Mouse (Mus musculus) heart, embryonic 12.5 days (tissue): ENCODE data around the gene Glt28d2. TPM values are rescaled to one million over a fixed set of nuclear protein-coding genes. Genes with fewer than 3 reads are reported as not detected.

Experiments
- ATAC-seq: fragments of 200-750 bp; cut with Nextera tagmentation; 2 replicates; pipeline ENCODE4 v1.8.0; 2017; ENCODE audit warnings: moderate TSS enrichment, moderate library complexity; ENCODE audit not compliant: insufficient number of reproducible peaks, low FRiP score
- H3K27ac ChIP-seq: fragments of 300-500 bp; sonication (generic); 2 replicates; pipeline ENCODE4 v1.5.1; 2016; ENCODE audit warnings: mild to moderate bottlenecking, moderate library complexity; ENCODE audit not compliant: poor library complexity, severe bottlenecking
- H3K27me3 ChIP-seq: fragments of 300-500 bp; sonication (generic); replicated peaks from 2 replicates; pipeline ENCODE4 v1.6.1; 2016; ENCODE audit warnings: mild to moderate bottlenecking, moderate library complexity
- H3K36me3 ChIP-seq: fragments of 300-500 bp; sonication (generic); 2 replicates; pipeline ENCODE4 v1.6.1; 2016; ENCODE audit warnings: mild to moderate bottlenecking, moderate library complexity
- H3K4me1 ChIP-seq: fragments of 300-500 bp; sonication (generic); replicated peaks from 2 replicates; pipeline ENCODE4 v1.6.1; 2016; ENCODE audit warnings: mild to moderate bottlenecking
- H3K4me2 ChIP-seq: fragments of 300-500 bp; sonication (generic); 2 replicates; pipeline ENCODE4 v1.6.1; 2016; ENCODE audit warnings: mild to moderate bottlenecking, moderate library complexity
- H3K4me3 ChIP-seq: fragments of 300-500 bp; sonication (generic); 2 replicates; pipeline ENCODE4 v1.5.1; 2016; ENCODE audit warnings: mild to moderate bottlenecking
- H3K9ac ChIP-seq: fragments of 300-500 bp; sonication (generic); 2 replicates; pipeline ENCODE4 v1.6.1; 2016; ENCODE audit warnings: mild to moderate bottlenecking, moderate library complexity
- H3K9me3 ChIP-seq: fragments of 300-500 bp; sonication (generic); replicated peaks from 2 replicates; pipeline ENCODE4 v1.6.1; 2016; ENCODE audit warnings: mild to moderate bottlenecking, moderate library complexity
- WGBS: fragments of 180-500 bp; shearing (Covaris S2); methylation state at CpG from one replicate; pipeline ENCODE4 v1.1.7; 2016; 5-methylcytosine and 5-hydroxymethylcytosine counted together
- polyA plus RNA-seq: library from polyadenylated mRNA; unstranded; fragments of >200 nt; fragmentation: Nextera tagmentation; extraction: Ambion mirVana; gene quantifications from 2 replicates; pipeline ENCODE4 v1.2.1, GENCODE M21; 2016

Gene Glt28d2
- polyA plus RNA-seq, 1 experiment from 2014 or later: 1.2 TPM

DNA sequence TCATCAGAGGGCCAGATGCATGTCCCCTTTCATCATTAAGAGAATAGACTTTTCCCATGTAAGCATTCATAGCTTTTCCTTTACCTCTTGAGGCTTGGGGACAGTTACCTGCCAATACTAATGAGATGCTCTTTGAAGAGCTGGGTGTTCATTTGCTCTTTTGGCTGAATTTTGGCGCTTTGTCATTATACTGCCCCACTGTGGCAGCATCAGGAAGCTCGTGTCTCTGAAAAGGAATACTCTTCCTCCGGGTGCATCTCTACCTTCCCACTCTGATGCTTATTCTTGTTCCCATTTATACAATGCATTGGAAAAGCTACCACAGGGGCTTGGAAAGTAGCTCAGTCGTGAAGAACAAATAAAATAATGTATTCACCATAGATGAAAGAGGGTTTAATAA, 30.3 kb upstream of the Glt28d2 start:
- WGBS: 13% methylated on average over 4 of the region's 4 CpGs
- no peak for ATAC-seq
- no peaks in the 10 kb centered on the region for H3K9me3 ChIP-seq

GRCm38 (mm10) chr3:85914806-85915205, 27.5 kb upstream of the Glt28d2 start:
- Histone ChIP-seq H3K4me3 (no peak overlapping the region), H3K4me1 (no peaks in the 10 kb centered on the region), H3K9ac (no peak overlapping the region), H3K4me2 (no peak overlapping the region), H3K27me3 (no peaks in the 10 kb centered on the region), H3K9me3 (no peaks in the 10 kb centered on the region), H3K27ac (no peak overlapping the region), H3K36me3 (no peaks in the 10 kb centered on the region)
- WGBS: 85% methylated on average over 6 of the region's 6 CpGs
- ATAC-seq: no peak

More for the DNA sequence above, 30.3 kb upstream of the Glt28d2 start:
- H3K27me3 ChIP-seq: no peaks in the 10 kb centered on the region
- H3K4me2 ChIP-seq: no peak overlapping the region
- no peak overlapping the region for H3K4me3 ChIP-seq
- no peak overlapping the region for H3K27ac ChIP-seq
- H3K4me1 ChIP-seq: no peaks in the 10 kb centered on the region
- H3K36me3 ChIP-seq: no peaks in the 10 kb centered on the region
- no peak overlapping the region for H3K9ac ChIP-seq

GRCm38 (mm10) chr3:85907136-85907535, 19.8 kb upstream of the Glt28d2 start:
- Histone ChIP-seq H3K4me3 (no peak overlapping the region), H3K4me1 (no peaks in the 10 kb centered on the region), H3K9me3 (peaks cover 2% of the 10 kb centered on the region; the same call in 1 of the 2 replicates), H3K9ac (no peak overlapping the region), H3K4me2 (no peak overlapping the region), H3K27ac (no peak overlapping the region), H3K27me3 (no peaks in the 10 kb centered on the region), H3K36me3 (no peaks in the 10 kb centered on the region)
- WGBS: 77% methylated on average over 7 of the region's 7 CpGs
- no peak for ATAC-seq

- Histone ChIP-seq H3K9me3 (peaks cover 2% of the 10 kb centered on the region; the same call in 1 of the 2 replicates), H3K4me1 (no peaks in the 10 kb centered on the region), H3K27me3 (no peaks in the 10 kb centered on the region), H3K36me3 (no peaks in the 10 kb centered on the region), H3K9ac (no peak overlapping the region), H3K4me3 (no peak overlapping the region), H3K4me2 (no peak overlapping the region), H3K27ac (no peak overlapping the region)
- no peak for ATAC-seq
Measured at GRCm38 (mm10) chr3:85904371-85904770, 17.1 kb upstream of the Glt28d2 start.

- 80% methylated on average over 5 of the region's 5 CpGs for WGBS
Measured at GRCm38 (mm10) chr3:85895020-85895419, 7.7 kb upstream of the Glt28d2 start.

GRCm38 (mm10) chr3:85891571-85891970, 4.3 kb upstream of the Glt28d2 start:
- no peak for ATAC-seq
- no peak overlapping the region for H3K27ac ChIP-seq
- no peaks in the 10 kb centered on the region for H3K36me3 ChIP-seq
- peaks cover 9% of the 10 kb centered on the region; the same call in 1 of the 2 replicates for H3K4me1 ChIP-seq
- H3K4me3 ChIP-seq: no peak overlapping the region
- no peak overlapping the region for H3K4me2 ChIP-seq
- H3K9me3 ChIP-seq: no peaks in the 10 kb centered on the region
- H3K9ac ChIP-seq: no peak overlapping the region
- 63% methylated on average over 1 of the region's 1 CpGs for WGBS
- no peaks in the 10 kb centered on the region for H3K27me3 ChIP-seq

More at GRCm38 (mm10) chr3:85895020-85895419, 7.7 kb upstream of the Glt28d2 start:
- H3K36me3 ChIP-seq: no peaks in the 10 kb centered on the region
- H3K9ac ChIP-seq: no peak overlapping the region
- no peaks in the 10 kb centered on the region for H3K9me3 ChIP-seq
- H3K4me2 ChIP-seq: no peak overlapping the region
- ATAC-seq: no peak
- no peaks in the 10 kb centered on the region for H3K27me3 ChIP-seq
- no peaks in the 10 kb centered on the region for H3K4me1 ChIP-seq
- no peak overlapping the region for H3K4me3 ChIP-seq
- no peak overlapping the region for H3K27ac ChIP-seq

DNA sequence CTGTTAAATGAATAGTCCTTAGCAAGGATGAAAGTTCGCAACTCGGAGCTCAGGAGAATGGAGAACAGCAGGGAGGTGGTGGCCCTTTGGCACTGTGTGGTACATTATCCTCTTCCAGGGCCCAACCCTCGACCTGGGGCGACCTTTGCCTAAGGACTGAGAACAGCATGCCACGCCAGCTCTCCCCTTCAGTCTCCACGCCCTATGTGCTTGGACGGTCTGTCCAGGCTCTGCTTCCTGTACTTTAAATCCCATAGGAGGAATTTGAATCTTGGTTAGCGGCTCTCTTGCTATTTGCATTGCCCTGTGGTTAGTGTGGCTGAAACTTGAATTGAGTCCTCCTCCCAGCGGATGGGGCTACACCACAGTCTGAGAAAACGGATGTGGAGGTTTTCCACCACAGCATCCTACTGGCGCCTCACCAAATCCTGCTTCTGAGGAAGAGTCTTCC, 930 bp upstream of the Glt28d2 start:
- no peaks in the 10 kb centered on the region for H3K36me3 ChIP-seq
- no peak for ATAC-seq
- H3K9ac ChIP-seq: peak overlapping the region; percentile 74; the same call in 1 of the 2 replicates
- WGBS: 15% methylated on average over 11 of the region's 11 CpGs
- peaks cover 16% of the 10 kb centered on the region for H3K4me1 ChIP-seq
- H3K4me2 ChIP-seq: peak overlapping the region; percentile 91
- H3K27ac ChIP-seq: no peak overlapping the region
- peak overlapping the region; percentile 64 for H3K4me3 ChIP-seq
- H3K27me3 ChIP-seq: no peaks in the 10 kb centered on the region
- no peaks in the 10 kb centered on the region for H3K9me3 ChIP-seq

GRCm38 (mm10) chr3:85886636-85887238, 579 bp downstream of the Glt28d2 start:
- H3K27me3 ChIP-seq: no peaks in the 10 kb centered on the region
- H3K4me2 ChIP-seq: peak overlapping the region; percentile 91
- peak overlapping the region; percentile 64 for H3K4me3 ChIP-seq
- H3K4me1 ChIP-seq: peaks cover 16% of the 10 kb centered on the region
- peak; percentile 13; the same call in 1 of the 2 replicates for ATAC-seq
- peak overlapping the region; percentile 63 for H3K27ac ChIP-seq
- whole genome bisulfite sequencing: 3% methylated on average over 22 of the region's 22 CpGs
- H3K36me3 ChIP-seq: no peaks in the 10 kb centered on the region
- H3K9ac ChIP-seq: peak overlapping the region; percentile 74
- no peaks in the 10 kb centered on the region for H3K9me3 ChIP-seq

DNA sequence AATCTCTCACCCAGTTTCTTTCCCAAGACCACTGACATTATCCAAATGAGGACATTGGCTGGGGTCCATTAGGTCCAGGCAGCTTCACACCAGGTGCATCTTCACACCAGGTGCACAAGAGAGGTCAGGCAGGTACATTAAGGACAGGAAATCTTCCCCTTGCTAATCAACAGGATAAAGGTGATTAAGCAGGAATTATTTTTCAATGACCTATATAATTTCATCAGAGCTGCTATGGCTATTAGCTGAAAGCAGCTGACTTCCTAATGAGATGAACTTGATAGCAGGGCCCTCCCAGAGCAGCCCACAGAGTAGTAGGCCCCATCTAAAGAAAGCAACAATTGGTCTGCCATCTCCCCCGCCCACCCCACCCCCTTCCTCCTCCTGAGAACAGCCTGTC, 1.4 kb downstream of the Glt28d2 start:
- Histone ChIP-seq H3K9ac (no peak overlapping the region), H3K4me3 (peak overlapping the region; percentile 64)
- 50% methylated on average over 1 of the region's 1 CpGs for WGBS

DNA sequence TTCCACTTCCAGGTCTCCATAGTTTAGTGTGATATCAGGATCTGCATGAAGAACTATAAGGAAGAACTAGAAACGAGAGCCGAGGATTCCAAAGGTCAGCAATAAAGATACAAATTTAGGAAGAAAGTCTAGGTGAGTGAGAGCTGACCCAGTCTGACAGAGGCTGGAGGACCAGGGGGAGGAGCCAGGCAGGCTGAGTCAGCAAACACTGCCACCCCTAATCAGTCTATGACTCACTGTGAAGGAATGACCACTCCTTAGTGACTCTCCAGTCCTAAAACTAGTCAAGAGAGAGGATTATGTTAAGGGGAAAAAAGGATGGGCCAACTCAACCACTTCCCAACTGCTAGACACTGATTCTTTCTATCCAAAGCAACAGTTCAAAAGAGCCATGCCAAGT, 6.6 kb downstream of the Glt28d2 start:
- H3K9me3 ChIP-seq: no peaks in the 10 kb centered on the region
- 70% methylated on average over 2 of the region's 2 CpGs for WGBS
- no peak overlapping the region for H3K4me3 ChIP-seq
- H3K4me2 ChIP-seq: no peak overlapping the region
- H3K36me3 ChIP-seq: no peaks in the 10 kb centered on the region
- H3K27me3 ChIP-seq: no peaks in the 10 kb centered on the region
- no peak overlapping the region for H3K9ac ChIP-seq
- H3K4me1 ChIP-seq: peaks cover 20% of the 10 kb centered on the region
- ATAC-seq: peak; percentile 90
- no peak overlapping the region for H3K27ac ChIP-seq

More for the DNA sequence above, 1.4 kb downstream of the Glt28d2 start:
- no peaks in the 10 kb centered on the region for H3K27me3 ChIP-seq
- ATAC-seq: no peak
- H3K9me3 ChIP-seq: no peaks in the 10 kb centered on the region
- H3K4me2 ChIP-seq: peak overlapping the region; percentile 91
- H3K4me1 ChIP-seq: peaks cover 18% of the 10 kb centered on the region
- H3K36me3 ChIP-seq: no peaks in the 10 kb centered on the region
- H3K27ac ChIP-seq: no peak overlapping the region

DNA sequence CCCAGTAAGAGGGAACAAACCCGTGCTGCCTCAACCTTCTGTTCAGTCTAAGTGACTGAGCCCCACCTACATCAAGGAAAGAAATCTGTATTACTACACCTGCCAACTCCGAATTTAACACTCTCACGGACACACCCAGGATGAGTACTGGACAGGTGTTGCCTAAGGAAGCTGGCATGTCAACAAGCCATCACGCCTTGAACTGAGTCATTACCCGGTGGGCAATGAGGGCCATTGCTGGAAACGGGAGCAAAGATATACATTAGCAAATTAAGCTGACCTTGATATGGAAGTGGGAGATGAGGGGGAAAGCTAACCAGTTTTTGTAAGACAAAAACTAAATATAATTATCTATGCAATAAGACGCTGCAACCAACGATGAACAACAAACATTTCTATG, 7.2 kb downstream of the Glt28d2 start:
- peaks cover 20% of the 10 kb centered on the region for H3K4me1 ChIP-seq
- WGBS: 84% methylated on average over 8 of the region's 8 CpGs
- no peak overlapping the region for H3K27ac ChIP-seq
- H3K4me2 ChIP-seq: no peak overlapping the region
- no peaks in the 10 kb centered on the region for H3K9me3 ChIP-seq
- no peak overlapping the region for H3K9ac ChIP-seq
- H3K36me3 ChIP-seq: no peaks in the 10 kb centered on the region
- no peaks in the 10 kb centered on the region for H3K27me3 ChIP-seq
- no peak for ATAC-seq
- no peak overlapping the region for H3K4me3 ChIP-seq

GRCm38 (mm10) chr3:85878911-85879310, 8.4 kb downstream of the Glt28d2 start:
- H3K27me3 ChIP-seq: no peaks in the 10 kb centered on the region
- H3K4me2 ChIP-seq: no peak overlapping the region
- H3K4me1 ChIP-seq: peaks cover 20% of the 10 kb centered on the region
- no peak overlapping the region for H3K27ac ChIP-seq
- no peak for ATAC-seq
- no peaks in the 10 kb centered on the region for H3K9me3 ChIP-seq
- H3K4me3 ChIP-seq: no peak overlapping the region
- no peaks in the 10 kb centered on the region for H3K36me3 ChIP-seq
- WGBS: 51% methylated on average over 5 of the region's 5 CpGs
- no peak overlapping the region for H3K9ac ChIP-seq
